In the genomic region with DNA sequence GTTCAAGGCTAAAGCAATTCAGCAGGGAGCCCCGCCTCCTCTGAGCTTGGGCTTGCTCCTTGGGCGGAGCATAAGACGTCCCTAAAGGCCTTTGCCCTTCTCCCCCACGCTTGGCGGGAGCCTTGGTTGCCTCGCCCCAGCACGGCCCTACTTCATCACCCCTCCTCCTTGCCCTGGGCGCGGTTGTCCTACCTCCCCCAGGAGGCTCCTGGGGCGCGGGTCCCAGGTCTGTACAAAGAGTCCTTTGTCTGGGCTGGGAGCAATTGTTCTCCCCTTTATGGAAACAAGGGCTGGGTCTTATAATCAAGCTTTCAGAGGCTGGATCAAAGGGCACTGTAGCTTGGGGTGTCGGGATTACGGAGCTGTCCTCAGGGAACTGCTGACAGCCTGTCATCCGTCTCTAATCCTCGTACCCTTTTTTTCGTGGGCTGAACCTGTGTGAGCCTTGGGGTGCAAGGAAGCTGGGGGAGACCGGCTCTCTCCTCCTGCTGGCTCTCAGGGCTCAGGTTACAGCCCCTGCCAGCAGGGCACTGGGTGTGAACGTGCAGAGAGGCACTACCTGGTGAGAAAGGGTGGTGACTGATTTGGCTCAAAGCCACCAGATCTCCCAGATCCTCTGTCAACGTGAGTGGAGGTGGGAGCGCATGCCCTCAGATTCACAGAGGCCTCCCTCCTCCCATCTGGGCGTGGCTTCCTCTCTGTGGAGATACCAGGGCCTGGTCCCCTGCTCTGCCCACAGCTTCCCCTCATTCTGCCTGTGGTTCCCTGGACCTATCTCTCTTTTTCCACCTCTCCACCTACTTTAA, we compare ENCODE assay signal across 8 mouse cellular contexts. TPM values are rescaled to one million over a fixed set of nuclear protein-coding genes. Genes with fewer than 3 reads are reported as not detected.
A peak's percentile ranks its signal among the peaks of the same experiment; 100 is the strongest.
DNase-seq lines count a peak whose midpoint lies in the region; ATAC-seq and TF ChIP-seq lines count a peak whose summit lies in the region.

No protein-coding gene starts in this region.

- peak overlapping the region; percentile 55 for H3K4me2 ChIP-seq in forebrain, embryonic 13.5 days
- peak overlapping the region; percentile 48 for H3K4me2 ChIP-seq in kidney, embryonic 15.5 days

- no peak for TF ChIP-seq POLR2A in cerebellum, adult 2 months (IDR thresholded peaks at IDR 0.05; ENCODE audit: borderline replicate concordance, insufficient read depth, low read length)

- no peak for TF ChIP-seq CTCF in cerebellum, adult 2 months (IDR thresholded peaks at IDR 0.05; ENCODE audit: borderline replicate concordance, insufficient read depth, low read depth, low read length)

- DNase-seq in urinary bladder, adult 18-20 months (ENCODE audit: low spot score in 2 of 2): peak; percentile 46 to 53
- DNase-seq in urinary bladder, postnatal 10 days (ENCODE audit: low spot score): no peak
- DNase-seq in lung, postnatal 36 days: peak; percentile 59
- peak; percentile 36 for DNase-seq in thymus, postnatal 4 days
- DNase-seq in right cerebral cortex, adult 2 months (ENCODE audit: low spot score in 2 of 2): no peak
- no peak for DNase-seq in cerebellum, adult 2 months

- ATAC-seq in forebrain, embryonic 13.5 days: peak; percentile 45; the same call in 1 of the 2 replicates
- ATAC-seq in kidney, embryonic 15.5 days (replicated peaks; ENCODE audit: low FRiP score): peak; percentile 87

- no peaks in the 10 kb centered on the region for H3K36me3 ChIP-seq in forebrain, embryonic 13.5 days (ENCODE audit: poor library complexity, severe bottlenecking)
- no peaks in the 10 kb centered on the region for H3K36me3 ChIP-seq in kidney, embryonic 15.5 days

- H3K27me3 ChIP-seq in forebrain, embryonic 13.5 days: no peaks in the 10 kb centered on the region
- no peaks in the 10 kb centered on the region for H3K27me3 ChIP-seq in kidney, embryonic 15.5 days
- H3K27me3 ChIP-seq in cerebellum, adult 2 months (ENCODE audit: control insufficient read depth, insufficient read depth, low read length): no peaks in the 10 kb centered on the region

- H3K4me1 ChIP-seq in forebrain, embryonic 13.5 days: peaks cover 15% of the 10 kb centered on the region
- peaks cover 23% of the 10 kb centered on the region for H3K4me1 ChIP-seq in kidney, embryonic 15.5 days
- 0 out of 2 replicates have a peak, but pooled peaks cover 4% of the 10 kb centered on the region for H3K4me1 ChIP-seq in cerebellum, adult 2 months (ENCODE audit: control insufficient read depth, insufficient read depth, low read length)

- 2% methylated on average over 21 of the region's 21 CpGs for WGBS in forebrain, embryonic 13.5 days
- 6% methylated on average over 21 of the region's 21 CpGs for WGBS in kidney, embryonic 15.5 days
- 41% methylated on average over 21 of the region's 21 CpGs for WGBS in cerebellum, adult 2 months

- peak overlapping the region; percentile 24 for H3K4me3 ChIP-seq in forebrain, embryonic 13.5 days
- H3K4me3 ChIP-seq in kidney, embryonic 15.5 days (replicated peaks): peak overlapping the region; percentile 4; the same call in 1 of the 2 replicates
- H3K4me3 ChIP-seq in cerebellum, adult 2 months (replicated peaks; ENCODE audit: insufficient read depth, low read depth, low read length): no peak overlapping the region

- peak overlapping the region; percentile 34; the same call in 1 of the 2 replicates for H3K9ac ChIP-seq in forebrain, embryonic 13.5 days
- peak overlapping the region; percentile 5; the same call in 1 of the 2 replicates for H3K9ac ChIP-seq in kidney, embryonic 15.5 days

- H3K27ac ChIP-seq in forebrain, embryonic 13.5 days: peak overlapping the region; percentile 1; the same call in 1 of the 2 replicates
- peak overlapping the region; percentile 89 for H3K27ac ChIP-seq in kidney, embryonic 15.5 days
- no peak overlapping the region for H3K27ac ChIP-seq in cerebellum, adult 2 months (ENCODE audit: insufficient read depth, low read length)

- no peaks in the 10 kb centered on the region for H3K9me3 ChIP-seq in forebrain, embryonic 13.5 days (replicated peaks)
- no peaks in the 10 kb centered on the region for H3K9me3 ChIP-seq in kidney, embryonic 15.5 days (replicated peaks)

RNA-seq across cellular contexts. Expression of gene Gpr37l1, which starts 31.7 kb away (rescaled TPM):
- polyA plus RNA-seq in forebrain, embryonic 13.5 days (2015; fragmentation: Nextera tagmentation; extraction: Ambion mirVana): not detected in 2 replicates
- polyA plus RNA-seq in kidney, embryonic 15.5 days (2015; fragmentation: Nextera tagmentation; extraction: Ambion mirVana): 0.09 TPM in 1 of 2 replicates, not detected in the other
- 555 and 600 TPM in 2 replicates for polyA plus RNA-seq in cerebellum, adult 2 months (2012; rRNA removed)

RNA-seq across cellular contexts. Expression of gene Arl8a, which starts 52.6 kb away (rescaled TPM):
- 161 and 162 TPM in 2 replicates for polyA plus RNA-seq in forebrain, embryonic 13.5 days (2015; fragmentation: Nextera tagmentation; extraction: Ambion mirVana)
- 45.3 and 52.3 TPM in 2 replicates for polyA plus RNA-seq in kidney, embryonic 15.5 days (2015; fragmentation: Nextera tagmentation; extraction: Ambion mirVana)
- 285 and 297 TPM in 2 replicates for polyA plus RNA-seq in cerebellum, adult 2 months (2012; rRNA removed)

RNA-seq across cellular contexts. Expression of gene Elf3, which starts 59.2 kb away (rescaled TPM):
- 0.22 and 0.34 TPM in 2 replicates for polyA plus RNA-seq in forebrain, embryonic 13.5 days (2015; fragmentation: Nextera tagmentation; extraction: Ambion mirVana)
- polyA plus RNA-seq in kidney, embryonic 15.5 days (2015; fragmentation: Nextera tagmentation; extraction: Ambion mirVana): 25.8 and 30.7 TPM in 2 replicates
- polyA plus RNA-seq in cerebellum, adult 2 months (2012; rRNA removed): 0.34 and 0.63 TPM in 2 replicates

Comparison
In these comparisons a context has a peak if more than half of its experiments do, and no peak if none do; other contexts are left out.
1. DNase-seq: peak in urinary bladder, adult 18-20 months (2 of 2), lung, postnatal 36 days (single experiment) and thymus, postnatal 4 days (single experiment); none in urinary bladder, postnatal 10 days (single experiment), right cerebral cortex, adult 2 months (0 of 2) and cerebellum, adult 2 months (0 of 2).
2. RNA of gene Gpr37l1, which starts 31.7 kb away (polyA plus RNA-seq): 555 to 600 TPM in cerebellum, adult 2 months; not detected in forebrain, embryonic 13.5 days and 0.09 TPM in kidney, embryonic 15.5 days; every median in the first group is over 100 times any median in the second.
3. RNA of gene Elf3, which starts 59.2 kb away (polyA plus RNA-seq): 25.8 to 30.7 TPM in kidney, embryonic 15.5 days; 0.34 to 0.63 TPM in cerebellum, adult 2 months and 0.22 to 0.34 TPM in forebrain, embryonic 13.5 days; every median in the first group is over 10 times any median in the second.